Mouse (Mus musculus) right cerebral cortex, adult 2 months (tissue): ENCODE measurements around the gene Angptl3.

Experiments
- DNase-seq, 2 experiments: peaks; one replicate each; pipeline ENCODE4 v3.0.0; 2021 to 2022; ENCODE audit warnings: low spot score in 2 of 2

Angptl3 gene

GRCm38 (mm10) chr4:99030686-99031085 is at the start of gene Angptl3:
TSS of gene Angptl3 (plus strand) at chr4:99030954.
- no peak for DNase-seq

GRCm38 (mm10) chr4:98984701-98985100 is 46.1 kb upstream of the Angptl3 start:
- no peak for DNase-seq

GRCm38 (mm10) chr4:98993491-98993890 is 37.3 kb upstream of the Angptl3 start:
- DNase-seq, result no peak

GRCm38 (mm10) chr4:99005574-99005973 is 25.2 kb upstream of the Angptl3 start:
- no peak for DNase-seq

- DNase-seq, result no peak
These were observed 24.4 kb upstream of the Angptl3 start for GRCm38 (mm10) chr4:99006319-99006718.

GRCm38 (mm10) chr4:99011039-99011438 is 19.7 kb upstream of the Angptl3 start:
- no peak for DNase-seq

- DNase-seq, result no peak
These were observed 8.5 kb upstream of the Angptl3 start for GRCm38 (mm10) chr4:99022221-99022620.

- no peak for DNase-seq
These were observed 2.4 kb upstream of the Angptl3 start for GRCm38 (mm10) chr4:99028377-99028776.

GRCm38 (mm10) chr4:99032921-99033320 is 2.2 kb downstream of the Angptl3 start:
- DNase-seq, result no peak

- peak in 1 of 2 experiments; percentile 22 for DNase-seq
These were observed 14.1 kb downstream of the Angptl3 start for GRCm38 (mm10) chr4:99044854-99045253.

- DNase-seq, result no peak
These were observed 15.7 kb downstream of the Angptl3 start for GRCm38 (mm10) chr4:99046471-99046870.

- DNase-seq, result no peak
These were observed 17.8 kb downstream of the Angptl3 start for GRCm38 (mm10) chr4:99048581-99048980.

GRCm38 (mm10) chr4:99064524-99064923 is 33.8 kb downstream of the Angptl3 start:
- no peak for DNase-seq

- DNase-seq, result no peak
These were observed 38.1 kb downstream of the Angptl3 start for GRCm38 (mm10) chr4:99068806-99069205.

GRCm38 (mm10) chr4:99078005-99078404 is 47.3 kb downstream of the Angptl3 start:
- DNase-seq, result no peak

- no peak for DNase-seq
These were observed 50.4 kb downstream of the Angptl3 start for GRCm38 (mm10) chr4:99081169-99081568.

GRCm38 (mm10) chr4:99083862-99084261 is 53.1 kb downstream of the Angptl3 start:
- DNase-seq, result no peak

- no peak for DNase-seq
These were observed 57.2 kb downstream of the Angptl3 start for GRCm38 (mm10) chr4:99087760-99088485.

GRCm38 (mm10) chr4:99091151-99091701 is 60.5 kb downstream of the Angptl3 start:
- DNase-seq, result no peak

- no peak for DNase-seq
These were observed 61.0 kb downstream of the Angptl3 start for GRCm38 (mm10) chr4:99091777-99092176.
